Mouse (Mus musculus): ENCODE results near the gene Pgm5. TPM values are rescaled to one million over a fixed set of nuclear protein-coding genes. Genes with fewer than 3 reads are reported as not detected.

Pgm5 gene
- polyA plus RNA-seq, 1 experiment = 279 TPM

GRCm38 (mm10) chr19:24662346-24662745 is 199.3 kb downstream of the Pgm5 start:
- no peak for DNase-seq (ENCODE audit: low spot score)

- no peak for DNase-seq (ENCODE audit: low spot score)
Observed at GRCm38 (mm10) chr19:24656981-24657380, 204.7 kb downstream of the Pgm5 start.

- DNase-seq (ENCODE audit: low spot score) = no peak
Observed at GRCm38 (mm10) chr19:24653230-24653799, 208.3 kb downstream of the Pgm5 start.

- DNase-seq (ENCODE audit: low spot score) = no peak
Observed at GRCm38 (mm10) chr19:24652342-24653019, 209.2 kb downstream of the Pgm5 start.

GRCm38 (mm10) chr19:24651595-24651994 is 210.1 kb downstream of the Pgm5 start:
- no peak for DNase-seq (ENCODE audit: low spot score)

- no peak for DNase-seq (ENCODE audit: low spot score)
Observed at GRCm38 (mm10) chr19:24650428-24650827, 211.2 kb downstream of the Pgm5 start.

GRCm38 (mm10) chr19:24648016-24648415 is 213.6 kb downstream of the Pgm5 start:
- no peak for DNase-seq (ENCODE audit: low spot score)

- no peak for DNase-seq (ENCODE audit: low spot score)
Observed at GRCm38 (mm10) chr19:24646162-24646829, 215.4 kb downstream of the Pgm5 start.

- no peak for DNase-seq (ENCODE audit: low spot score)
Observed at GRCm38 (mm10) chr19:24644971-24645370, 216.7 kb downstream of the Pgm5 start.

GRCm38 (mm10) chr19:24640982-24641381 is 220.7 kb downstream of the Pgm5 start:
- no peak for DNase-seq (ENCODE audit: low spot score)

- no peak for DNase-seq (ENCODE audit: low spot score)
Observed at GRCm38 (mm10) chr19:24637988-24638387, 223.7 kb downstream of the Pgm5 start.

- no peak for DNase-seq (ENCODE audit: low spot score)
Observed at GRCm38 (mm10) chr19:24636616-24637015, 225.0 kb downstream of the Pgm5 start.

GRCm38 (mm10) chr19:24634602-24635001 is 227.1 kb downstream of the Pgm5 start:
- DNase-seq (ENCODE audit: low spot score) = peak; percentile 37

Other genes starting within 250 kb of the Pgm5 start
- gene Tmem252, start 187.8 kb downstream of the Pgm5 start, polyA plus RNA-seq (2012; rRNA removed) = 1.3 and 1.5 TPM in 2 replicates
- gene Gm10053, start 13.8 kb upstream of the Pgm5 start, polyA plus RNA-seq (2012; rRNA removed) = 60.7 and 63.3 TPM in 2 replicates
- not detected in 2 replicates for gene Foxd4, start 39.3 kb upstream of the Pgm5 start, polyA plus RNA-seq (2012; rRNA removed)
- 12.2 and 13.7 TPM in 2 replicates for gene Cbwd1, start 99.8 kb upstream of the Pgm5 start, polyA plus RNA-seq (2012; rRNA removed)
- 28.4 and 29.7 TPM in 2 replicates for gene Dock8, start 137.7 kb upstream of the Pgm5 start, polyA plus RNA-seq (2012; rRNA removed)

Data from urinary bladder, adult 2 months (tissue).